Mouse (Mus musculus): ENCODE measurements at regions not wholly inside any gene's neighbourhood (a gene's known extent, or its start where the extent isn't known, plus 50 kb on each side); places are given as distances from the start of the nearest gene placed in this dataset.

DNA sequence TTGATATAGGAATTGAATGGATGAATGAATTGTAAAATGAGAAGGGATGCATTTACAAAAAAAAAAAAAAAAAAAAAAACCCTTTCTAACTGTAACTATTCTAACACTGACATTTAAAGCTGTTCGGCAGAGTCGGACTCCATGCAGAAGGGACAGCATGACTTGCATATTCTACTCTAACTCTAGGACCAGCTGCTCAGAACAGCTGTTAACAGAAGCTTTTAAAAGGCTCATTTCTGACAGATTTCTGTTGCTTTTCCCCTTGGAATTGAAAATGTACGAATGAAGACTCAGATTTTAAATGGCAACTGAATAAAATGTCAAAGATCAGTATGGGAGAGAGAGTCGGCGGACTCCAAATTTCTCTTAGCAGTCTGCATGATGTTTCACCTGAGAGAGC, 138.9 kb upstream of the Fam83b start:
- H3K9ac ChIP-seq (replicated peaks) = no peak overlapping the region
- no peaks in the 10 kb centered on the region for H3K27me3 ChIP-seq (ENCODE audit: control insufficient read depth, insufficient read depth, low read length)
- H3K4me3 ChIP-seq (ENCODE audit: insufficient read depth in 1 of 2, low read depth in 2 of 2, low read length in 2 of 2) = no peak overlapping the region
- H3K4me1 ChIP-seq (replicated peaks; ENCODE audit: control insufficient read depth in 2 of 2, insufficient read depth in 2 of 2, low read length in 1 of 2) = no peaks in the 10 kb centered on the region
- ATAC-seq (ENCODE audit: insufficient read depth) = no peak
- no peaks in the 10 kb centered on the region for H3K9me3 ChIP-seq (ENCODE audit: control insufficient read depth, low read length)
- 73% methylated on average over 5 of the region's 5 CpGs for WGBS (ENCODE audit: insufficient replicate concordance)
- DNase-seq (ENCODE audit: low read depth in 3 of 3, low spot score in 3 of 3) = no peak
- no peak overlapping the region for H3K27ac ChIP-seq
- no peak for TF ChIP-seq CTCF (IDR thresholded peaks at IDR 0.05; ENCODE audit: low read depth)
- no peak for TF ChIP-seq EP300 (IDR thresholded peaks at IDR 0.05; ENCODE audit: low read depth)
- no peak overlapping the region for H3K4me2 ChIP-seq (ENCODE audit: low read depth)
- H3K36me3 ChIP-seq (replicated peaks; ENCODE audit: control insufficient read depth, insufficient read depth, low read depth) = no peaks in the 10 kb centered on the region

DNA sequence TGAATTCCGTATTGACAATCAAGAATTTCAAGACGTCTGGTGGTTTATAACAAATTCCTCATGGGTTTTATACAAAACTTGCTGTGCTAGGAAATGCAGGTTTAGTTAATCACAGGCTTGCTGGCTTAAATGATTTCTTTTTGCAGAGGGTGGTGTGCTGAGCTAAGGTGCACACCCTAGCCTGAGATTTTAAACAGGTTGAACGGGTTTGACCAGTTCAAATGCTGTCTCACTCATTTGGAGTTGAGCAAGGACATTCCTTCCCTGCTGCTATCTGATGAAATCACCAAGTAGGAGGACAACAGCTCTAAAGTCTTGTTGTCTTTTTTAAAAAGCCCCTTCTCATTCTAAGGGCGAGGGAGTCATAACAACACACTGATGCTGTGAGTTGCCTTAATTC, 128.6 kb upstream of the Fam83b start:
- Histone ChIP-seq H3K4me2 (ENCODE audit: low read depth) (no peak overlapping the region), H3K27ac (no peak overlapping the region), H3K9me3 (ENCODE audit: control insufficient read depth, low read length) (no peaks in the 10 kb centered on the region), H3K4me3 (ENCODE audit: insufficient read depth in 1 of 2, low read depth in 2 of 2, low read length in 2 of 2) (no peak overlapping the region), H3K4me1 (replicated peaks; ENCODE audit: control insufficient read depth in 2 of 2, insufficient read depth in 2 of 2, low read length in 1 of 2) (no peaks in the 10 kb centered on the region), H3K9ac (replicated peaks) (no peak overlapping the region), H3K36me3 (replicated peaks; ENCODE audit: control insufficient read depth, insufficient read depth, low read depth) (no peaks in the 10 kb centered on the region), H3K27me3 (ENCODE audit: control insufficient read depth, insufficient read depth, low read length) (no peaks in the 10 kb centered on the region)
- TF ChIP-seq CTCF (IDR thresholded peaks at IDR 0.05; ENCODE audit: low read depth) (no peak), EP300 (IDR thresholded peaks at IDR 0.05; ENCODE audit: low read depth) (no peak)
- ATAC-seq (ENCODE audit: insufficient read depth) (no peak), DNase-seq (ENCODE audit: low read depth in 3 of 3, low spot score in 3 of 3) (no peak)
- WGBS (ENCODE audit: insufficient replicate concordance) = 38% methylated on average over 4 of the region's 4 CpGs

DNA sequence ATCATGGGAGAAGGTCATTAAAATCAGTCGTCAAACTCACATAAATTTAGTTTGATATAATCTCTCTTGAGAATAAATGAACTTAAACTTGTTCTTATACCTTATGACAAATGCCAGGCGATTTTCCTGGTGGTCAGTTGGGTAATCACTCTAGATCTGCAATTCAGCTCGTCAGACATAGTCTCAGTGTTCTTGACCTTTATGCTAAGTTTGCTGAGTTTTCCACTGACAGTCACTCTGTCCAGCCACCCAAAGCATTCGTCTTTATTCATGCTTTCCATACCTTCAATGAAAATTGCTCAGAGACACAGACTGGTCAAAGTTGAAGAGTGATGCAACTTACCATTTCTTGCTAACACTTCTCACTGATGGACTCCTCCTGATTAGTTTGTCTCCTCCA, 126.1 kb upstream of the Fam83b start:
- H3K9ac ChIP-seq (replicated peaks) = no peak overlapping the region
- no peak overlapping the region for H3K27ac ChIP-seq
- no peak for DNase-seq (ENCODE audit: low read depth in 3 of 3, low spot score in 3 of 3)
- H3K9me3 ChIP-seq (ENCODE audit: control insufficient read depth, low read length) = no peaks in the 10 kb centered on the region
- H3K27me3 ChIP-seq (ENCODE audit: control insufficient read depth, insufficient read depth, low read length) = no peaks in the 10 kb centered on the region
- H3K36me3 ChIP-seq (replicated peaks; ENCODE audit: control insufficient read depth, insufficient read depth, low read depth) = no peaks in the 10 kb centered on the region
- H3K4me1 ChIP-seq (replicated peaks; ENCODE audit: control insufficient read depth in 2 of 2, insufficient read depth in 2 of 2, low read length in 1 of 2) = no peaks in the 10 kb centered on the region
- TF ChIP-seq EP300 (IDR thresholded peaks at IDR 0.05; ENCODE audit: low read depth) (no peak), CTCF (IDR thresholded peaks at IDR 0.05; ENCODE audit: low read depth) (no peak)
- no peak for ATAC-seq (ENCODE audit: insufficient read depth)
- H3K4me3 ChIP-seq (ENCODE audit: insufficient read depth in 1 of 2, low read depth in 2 of 2, low read length in 2 of 2) = no peak overlapping the region
- no peak overlapping the region for H3K4me2 ChIP-seq (ENCODE audit: low read depth)
- WGBS (ENCODE audit: insufficient replicate concordance) = 46% methylated on average over 4 of the region's 4 CpGs

DNA sequence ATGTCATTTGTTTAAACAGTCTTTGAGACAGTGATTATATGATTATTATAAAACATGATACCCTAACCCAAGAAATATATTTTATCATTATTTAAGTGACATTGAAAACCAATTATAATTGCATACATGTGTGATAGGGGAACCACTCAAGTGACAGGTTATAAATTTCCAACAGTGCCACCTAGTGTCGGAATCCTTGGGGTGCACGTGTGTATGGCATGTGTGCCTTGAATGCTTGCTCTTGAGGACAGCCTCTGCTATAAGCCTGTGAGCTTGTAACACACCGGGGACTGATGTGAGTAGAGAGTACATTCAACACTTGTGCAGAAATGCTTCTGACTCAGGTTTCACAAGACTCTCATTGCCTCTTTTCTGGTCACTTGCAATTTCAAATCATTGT, 93.9 kb upstream of the Fam83b start:
- no peaks in the 10 kb centered on the region for H3K9me3 ChIP-seq (ENCODE audit: control insufficient read depth, low read length)
- H3K4me1 ChIP-seq (replicated peaks; ENCODE audit: control insufficient read depth in 2 of 2, insufficient read depth in 2 of 2, low read length in 1 of 2) = no peaks in the 10 kb centered on the region
- DNase-seq (ENCODE audit: low read depth in 3 of 3, low spot score in 3 of 3) (peak; percentile 4 to 20 (median 4)), ATAC-seq (ENCODE audit: insufficient read depth) (no peak)
- no peak overlapping the region for H3K9ac ChIP-seq (replicated peaks)
- TF ChIP-seq EP300 (IDR thresholded peaks at IDR 0.05; ENCODE audit: low read depth) = no peak
- TF ChIP-seq CTCF (IDR thresholded peaks at IDR 0.05; ENCODE audit: low read depth) = peak; percentile 67
- H3K27me3 ChIP-seq (ENCODE audit: control insufficient read depth, insufficient read depth, low read length) = no peaks in the 10 kb centered on the region
- no peak overlapping the region for H3K4me3 ChIP-seq (ENCODE audit: insufficient read depth in 1 of 2, low read depth in 2 of 2, low read length in 2 of 2)
- no peak overlapping the region for H3K27ac ChIP-seq
- WGBS (ENCODE audit: insufficient replicate concordance) = 16% methylated on average over 3 of the region's 3 CpGs
- H3K4me2 ChIP-seq (ENCODE audit: low read depth) = no peak overlapping the region
- no peaks in the 10 kb centered on the region for H3K36me3 ChIP-seq (replicated peaks; ENCODE audit: control insufficient read depth, insufficient read depth, low read depth)

DNA sequence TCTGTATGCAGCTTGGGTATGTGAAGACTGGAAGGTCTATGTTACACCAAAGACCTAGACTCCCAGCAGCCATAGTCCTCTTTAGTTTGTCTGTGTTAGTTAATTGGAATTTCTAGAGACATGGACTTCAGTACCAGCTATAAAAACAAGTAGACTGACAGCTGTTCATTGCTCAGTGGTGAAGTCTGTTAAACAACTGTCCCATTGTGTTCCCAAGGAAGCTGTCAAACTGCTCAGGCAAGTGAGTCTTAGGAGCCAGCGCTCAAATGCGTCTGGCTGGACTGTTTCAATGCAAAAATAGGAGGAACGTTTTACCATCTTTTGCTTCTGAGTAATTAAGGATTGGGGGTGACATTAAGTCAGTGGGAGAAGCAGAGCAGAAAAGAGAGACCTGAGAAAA, 92.9 kb upstream of the Fam83b start:
- ATAC-seq (ENCODE audit: insufficient read depth) = no peak
- Histone ChIP-seq H3K27me3 (ENCODE audit: control insufficient read depth, insufficient read depth, low read length) (no peaks in the 10 kb centered on the region), H3K9ac (replicated peaks) (no peak overlapping the region), H3K27ac (no peak overlapping the region), H3K4me1 (replicated peaks; ENCODE audit: control insufficient read depth in 2 of 2, insufficient read depth in 2 of 2, low read length in 1 of 2) (no peaks in the 10 kb centered on the region), H3K4me3 (ENCODE audit: insufficient read depth in 1 of 2, low read depth in 2 of 2, low read length in 2 of 2) (no peak overlapping the region), H3K36me3 (replicated peaks; ENCODE audit: control insufficient read depth, insufficient read depth, low read depth) (no peaks in the 10 kb centered on the region), H3K4me2 (ENCODE audit: low read depth) (no peak overlapping the region), H3K9me3 (ENCODE audit: control insufficient read depth, low read length) (no peaks in the 10 kb centered on the region)
- WGBS (ENCODE audit: insufficient replicate concordance) = 66% methylated on average over 3 of the region's 3 CpGs
- TF ChIP-seq CTCF (IDR thresholded peaks at IDR 0.05; ENCODE audit: low read depth) (no peak), EP300 (IDR thresholded peaks at IDR 0.05; ENCODE audit: low read depth) (no peak)
- no peak for DNase-seq (ENCODE audit: low read depth in 3 of 3, low spot score in 3 of 3)

All from liver, embryonic 14.5 days (tissue).